Mouse (Mus musculus): ENCODE measurements around the gene Trip12. TPM values are rescaled to one million over a fixed set of nuclear protein-coding genes. Genes with fewer than 3 reads are reported as not detected.

Gene Trip12
- polyA plus RNA-seq, 1 experiment from 2014 or later = 67.4 TPM

- no peak overlapping the region for H3K27ac ChIP-seq (ENCODE audit: low read depth, low read length)
- ATAC-seq (ENCODE audit: low read depth) = no peak
- H3K9ac ChIP-seq (replicated peaks; ENCODE audit: low read depth, low read length) = no peak overlapping the region
- no peaks in the 10 kb centered on the region for H3K36me3 ChIP-seq (ENCODE audit: control insufficient read depth, insufficient read depth, low read length)
- WGBS = 64% methylated on average over 11 of the region's 11 CpGs
- no peaks in the 10 kb centered on the region for H3K27me3 ChIP-seq (ENCODE audit: control insufficient read depth, insufficient read depth, low read length)
- no peaks in the 10 kb centered on the region for H3K9me3 ChIP-seq (ENCODE audit: control insufficient read depth, low read length)
- H3K4me2 ChIP-seq (ENCODE audit: low read depth, low read length) = no peak overlapping the region
- no peaks in the 10 kb centered on the region for H3K4me1 ChIP-seq (ENCODE audit: control insufficient read depth, insufficient read depth, low read length)
- no peak overlapping the region for H3K4me3 ChIP-seq (ENCODE audit: low read depth, low read length)
These were observed 41.1 kb upstream of the Trip12 start for GRCm38 (mm10) chr1:84881248-84882065.

GRCm38 (mm10) chr1:84879571-84880120 lies 39.3 kb upstream of the Trip12 start:
- no peak overlapping the region for H3K27ac ChIP-seq (ENCODE audit: low read depth, low read length)
- H3K4me1 ChIP-seq (ENCODE audit: control insufficient read depth, insufficient read depth, low read length) = no peaks in the 10 kb centered on the region
- H3K4me3 ChIP-seq (ENCODE audit: low read depth, low read length) = no peak overlapping the region
- H3K9me3 ChIP-seq (ENCODE audit: control insufficient read depth, low read length) = no peaks in the 10 kb centered on the region
- H3K9ac ChIP-seq (replicated peaks; ENCODE audit: low read depth, low read length) = no peak overlapping the region
- H3K4me2 ChIP-seq (ENCODE audit: low read depth, low read length) = no peak overlapping the region
- no peaks in the 10 kb centered on the region for H3K27me3 ChIP-seq (ENCODE audit: control insufficient read depth, insufficient read depth, low read length)
- H3K36me3 ChIP-seq (ENCODE audit: control insufficient read depth, insufficient read depth, low read length) = no peaks in the 10 kb centered on the region
- WGBS = 96% methylated on average over 8 of the region's 8 CpGs
- no peak for ATAC-seq (ENCODE audit: low read depth)

GRCm38 (mm10) chr1:84877590-84877989 lies 37.3 kb upstream of the Trip12 start:
- Histone ChIP-seq H3K4me3 (ENCODE audit: low read depth, low read length) (no peak overlapping the region), H3K27ac (ENCODE audit: low read depth, low read length) (no peak overlapping the region), H3K4me2 (ENCODE audit: low read depth, low read length) (no peak overlapping the region), H3K36me3 (ENCODE audit: control insufficient read depth, insufficient read depth, low read length) (no peaks in the 10 kb centered on the region), H3K4me1 (ENCODE audit: control insufficient read depth, insufficient read depth, low read length) (no peaks in the 10 kb centered on the region), H3K27me3 (ENCODE audit: control insufficient read depth, insufficient read depth, low read length) (no peaks in the 10 kb centered on the region), H3K9me3 (ENCODE audit: control insufficient read depth, low read length) (no peaks in the 10 kb centered on the region), H3K9ac (replicated peaks; ENCODE audit: low read depth, low read length) (no peak overlapping the region)
- ATAC-seq (ENCODE audit: low read depth) = no peak
- 85% methylated on average over 2 of the region's 2 CpGs for WGBS

- no peaks in the 10 kb centered on the region for H3K36me3 ChIP-seq (ENCODE audit: control insufficient read depth, insufficient read depth, low read length)
- WGBS = 86% methylated on average over 4 of the region's 4 CpGs
- no peak overlapping the region for H3K4me3 ChIP-seq (ENCODE audit: low read depth, low read length)
- H3K27me3 ChIP-seq (ENCODE audit: control insufficient read depth, insufficient read depth, low read length) = no peaks in the 10 kb centered on the region
- no peak overlapping the region for H3K9ac ChIP-seq (replicated peaks; ENCODE audit: low read depth, low read length)
- no peak overlapping the region for H3K27ac ChIP-seq (ENCODE audit: low read depth, low read length)
- no peak for ATAC-seq (ENCODE audit: low read depth)
- no peak overlapping the region for H3K4me2 ChIP-seq (ENCODE audit: low read depth, low read length)
- no peaks in the 10 kb centered on the region for H3K9me3 ChIP-seq (ENCODE audit: control insufficient read depth, low read length)
- no peaks in the 10 kb centered on the region for H3K4me1 ChIP-seq (ENCODE audit: control insufficient read depth, insufficient read depth, low read length)
These were observed 32.6 kb upstream of the Trip12 start for GRCm38 (mm10) chr1:84872939-84873338.

- Histone ChIP-seq H3K9me3 (ENCODE audit: control insufficient read depth, low read length) (no peaks in the 10 kb centered on the region), H3K27ac (ENCODE audit: low read depth, low read length) (no peak overlapping the region), H3K4me2 (ENCODE audit: low read depth, low read length) (no peak overlapping the region), H3K9ac (replicated peaks; ENCODE audit: low read depth, low read length) (no peak overlapping the region), H3K4me3 (ENCODE audit: low read depth, low read length) (no peak overlapping the region), H3K27me3 (ENCODE audit: control insufficient read depth, insufficient read depth, low read length) (no peaks in the 10 kb centered on the region), H3K4me1 (ENCODE audit: control insufficient read depth, insufficient read depth, low read length) (no peaks in the 10 kb centered on the region), H3K36me3 (ENCODE audit: control insufficient read depth, insufficient read depth, low read length) (no peaks in the 10 kb centered on the region)
- WGBS = 15% methylated on average over 3 of the region's 3 CpGs
- ATAC-seq (ENCODE audit: low read depth) = no peak
These were observed 31.8 kb upstream of the Trip12 start for GRCm38 (mm10) chr1:84872105-84872504.

- no peak overlapping the region for H3K4me3 ChIP-seq (ENCODE audit: low read depth, low read length)
- H3K4me2 ChIP-seq (ENCODE audit: low read depth, low read length) = no peak overlapping the region
- no peaks in the 10 kb centered on the region for H3K4me1 ChIP-seq (ENCODE audit: control insufficient read depth, insufficient read depth, low read length)
- H3K9ac ChIP-seq (replicated peaks; ENCODE audit: low read depth, low read length) = no peak overlapping the region
- ATAC-seq (ENCODE audit: low read depth) = no peak
- no peaks in the 10 kb centered on the region for H3K36me3 ChIP-seq (ENCODE audit: control insufficient read depth, insufficient read depth, low read length)
- H3K27me3 ChIP-seq (ENCODE audit: control insufficient read depth, insufficient read depth, low read length) = no peaks in the 10 kb centered on the region
- WGBS = 76% methylated on average over 6 of the region's 6 CpGs
- no peak overlapping the region for H3K27ac ChIP-seq (ENCODE audit: low read depth, low read length)
- no peaks in the 10 kb centered on the region for H3K9me3 ChIP-seq (ENCODE audit: control insufficient read depth, low read length)
These were observed 30.8 kb upstream of the Trip12 start for GRCm38 (mm10) chr1:84871131-84871530.

GRCm38 (mm10) chr1:84869498-84869897 lies 29.2 kb upstream of the Trip12 start:
- Histone ChIP-seq H3K27ac (ENCODE audit: low read depth, low read length) (no peak overlapping the region), H3K4me3 (ENCODE audit: low read depth, low read length) (no peak overlapping the region), H3K4me2 (ENCODE audit: low read depth, low read length) (no peak overlapping the region), H3K27me3 (ENCODE audit: control insufficient read depth, insufficient read depth, low read length) (no peaks in the 10 kb centered on the region), H3K9ac (replicated peaks; ENCODE audit: low read depth, low read length) (no peak overlapping the region), H3K4me1 (ENCODE audit: control insufficient read depth, insufficient read depth, low read length) (no peaks in the 10 kb centered on the region), H3K9me3 (ENCODE audit: control insufficient read depth, low read length) (no peaks in the 10 kb centered on the region), H3K36me3 (ENCODE audit: control insufficient read depth, insufficient read depth, low read length) (no peaks in the 10 kb centered on the region)
- no peak for ATAC-seq (ENCODE audit: low read depth)
- WGBS = 58% methylated on average over 7 of the region's 7 CpGs

GRCm38 (mm10) chr1:84868841-84869240 lies 28.5 kb upstream of the Trip12 start:
- Histone ChIP-seq H3K9ac (replicated peaks; ENCODE audit: low read depth, low read length) (no peak overlapping the region), H3K4me2 (ENCODE audit: low read depth, low read length) (no peak overlapping the region), H3K4me3 (ENCODE audit: low read depth, low read length) (no peak overlapping the region), H3K27ac (ENCODE audit: low read depth, low read length) (no peak overlapping the region), H3K27me3 (ENCODE audit: control insufficient read depth, insufficient read depth, low read length) (no peaks in the 10 kb centered on the region), H3K4me1 (ENCODE audit: control insufficient read depth, insufficient read depth, low read length) (no peaks in the 10 kb centered on the region), H3K36me3 (ENCODE audit: control insufficient read depth, insufficient read depth, low read length) (no peaks in the 10 kb centered on the region), H3K9me3 (ENCODE audit: control insufficient read depth, low read length) (no peaks in the 10 kb centered on the region)
- ATAC-seq (ENCODE audit: low read depth) = no peak
- WGBS = 73% methylated on average over 4 of the region's 4 CpGs

GRCm38 (mm10) chr1:84868311-84868710 lies 28.0 kb upstream of the Trip12 start:
- Histone ChIP-seq H3K4me2 (ENCODE audit: low read depth, low read length) (no peak overlapping the region), H3K36me3 (ENCODE audit: control insufficient read depth, insufficient read depth, low read length) (no peaks in the 10 kb centered on the region), H3K27ac (ENCODE audit: low read depth, low read length) (no peak overlapping the region), H3K9me3 (ENCODE audit: control insufficient read depth, low read length) (no peaks in the 10 kb centered on the region), H3K4me1 (ENCODE audit: control insufficient read depth, insufficient read depth, low read length) (no peaks in the 10 kb centered on the region), H3K27me3 (ENCODE audit: control insufficient read depth, insufficient read depth, low read length) (no peaks in the 10 kb centered on the region), H3K4me3 (ENCODE audit: low read depth, low read length) (no peak overlapping the region), H3K9ac (replicated peaks; ENCODE audit: low read depth, low read length) (no peak overlapping the region)
- ATAC-seq (ENCODE audit: low read depth) = no peak
